Mouse (Mus musculus) E14TG2a.4 (cell line): ENCODE results near the gene Amn1.

Source experiments
- CTCF ChIP-seq: conservative IDR thresholded peaks from 2 replicates; pipeline ENCODE4 v1.5.1; 2014; ENCODE audit warnings: low read length
- NANOG ChIP-seq: IDR thresholded peaks from 2 replicates; pipeline ENCODE4 v1.6.1; 2014; ENCODE audit warnings: borderline replicate concordance, low read length, mixed read lengths
- POU5F1 ChIP-seq: IDR thresholded peaks from 2 replicates; pipeline ENCODE4 v1.6.1; 2014; ENCODE audit warnings: low read length, borderline replicate concordance

DNA sequence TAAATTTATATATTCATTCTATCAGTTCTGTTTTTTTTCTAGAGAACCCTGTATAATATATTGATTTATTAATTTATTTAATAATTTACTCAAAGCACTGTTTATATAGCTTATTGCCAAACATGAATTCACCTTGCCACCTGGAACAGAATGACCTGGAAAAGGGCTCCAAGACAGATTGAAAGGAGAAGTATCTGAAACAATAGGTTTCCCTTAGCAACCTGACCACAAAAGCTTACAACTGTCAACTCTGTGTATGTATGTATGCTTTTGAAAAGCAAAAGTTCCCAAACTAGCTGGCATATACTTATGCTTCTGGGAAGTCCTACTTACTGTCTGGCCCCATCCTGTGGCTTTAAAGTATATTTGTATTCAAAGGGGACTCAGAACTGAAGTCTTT, 32.8 kb upstream of the Amn1 start:
- no peak for TF ChIP-seq CTCF
- TF ChIP-seq NANOG = no peak
- TF ChIP-seq POU5F1 = no peak
